Mouse (Mus musculus) ovary, postnatal 10 days (tissue): ENCODE measurements around the gene Kazn.

Source experiments
- DNase-seq: peaks from one replicate; pipeline ENCODE4 v3.0.0; 2022; ENCODE audit warnings: low spot score

Gene Kazn

DNA sequence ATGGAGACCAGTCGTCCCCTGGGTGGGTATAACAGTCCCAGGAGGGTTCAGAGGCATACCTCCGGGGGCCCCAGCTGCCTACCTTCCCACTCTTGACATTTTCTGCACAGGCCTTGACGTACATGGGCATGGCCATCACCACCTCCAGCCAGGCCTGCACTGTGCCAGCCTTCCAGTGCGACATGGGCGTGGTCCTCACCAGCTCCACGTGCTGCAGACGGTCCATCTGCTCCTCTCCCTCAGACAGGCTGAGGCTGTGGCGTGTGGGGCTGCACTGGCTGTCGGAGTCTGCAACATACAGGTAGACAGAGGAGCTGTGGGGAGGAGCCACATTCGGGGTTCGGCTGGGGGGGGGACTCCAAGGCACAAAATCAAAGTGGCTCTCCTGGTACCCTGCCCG is 121.2 kb downstream of the Kazn start:
- no peak for DNase-seq

DNA sequence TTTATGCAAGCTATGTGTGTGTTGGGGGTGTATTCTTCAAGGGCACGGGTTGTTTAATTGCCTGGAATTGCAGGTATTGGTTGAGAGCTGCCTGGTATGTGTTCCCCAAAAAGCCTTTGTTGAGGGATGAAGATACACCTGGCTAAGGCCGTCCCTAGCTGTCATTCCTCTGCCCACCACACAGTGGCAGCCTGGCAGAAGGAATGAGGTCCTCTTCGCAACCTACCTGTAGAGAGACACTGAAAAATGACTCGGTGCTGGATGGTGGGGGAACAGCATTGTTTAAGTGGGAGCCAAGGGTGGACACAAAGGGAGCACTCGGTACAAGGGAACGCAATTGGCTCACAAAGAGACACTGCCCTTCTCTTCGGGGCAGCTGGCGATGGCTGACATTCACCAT is 125.9 kb downstream of the Kazn start:
- no peak for DNase-seq

- no peak for DNase-seq
Measured at GRCm38 (mm10) chr4:142103081-142103671, 136.0 kb downstream of the Kazn start.

GRCm38 (mm10) chr4:142098303-142098702 is 140.9 kb downstream of the Kazn start:
- DNase-seq, result peak; percentile 52

DNA sequence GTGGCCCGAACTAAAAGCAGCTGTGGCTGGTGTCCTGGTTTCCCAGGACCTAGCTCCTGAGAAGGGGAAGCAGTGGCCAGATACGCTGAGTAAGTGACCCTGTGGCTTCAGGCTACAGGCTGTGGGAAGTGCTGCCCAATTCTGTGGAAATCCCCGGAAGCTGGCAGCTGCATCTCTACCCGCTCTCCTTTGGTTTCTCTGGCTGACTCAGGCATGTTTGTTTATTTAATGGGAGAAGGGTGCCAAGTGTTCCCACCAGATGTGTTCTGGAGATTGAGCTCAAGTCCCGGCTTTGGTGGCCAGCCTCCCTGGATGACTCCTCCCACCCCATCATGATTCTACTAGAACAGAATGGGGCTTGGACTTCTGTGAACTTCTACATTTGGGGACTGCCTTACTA is 141.3 kb downstream of the Kazn start:
- no peak for DNase-seq

DNA sequence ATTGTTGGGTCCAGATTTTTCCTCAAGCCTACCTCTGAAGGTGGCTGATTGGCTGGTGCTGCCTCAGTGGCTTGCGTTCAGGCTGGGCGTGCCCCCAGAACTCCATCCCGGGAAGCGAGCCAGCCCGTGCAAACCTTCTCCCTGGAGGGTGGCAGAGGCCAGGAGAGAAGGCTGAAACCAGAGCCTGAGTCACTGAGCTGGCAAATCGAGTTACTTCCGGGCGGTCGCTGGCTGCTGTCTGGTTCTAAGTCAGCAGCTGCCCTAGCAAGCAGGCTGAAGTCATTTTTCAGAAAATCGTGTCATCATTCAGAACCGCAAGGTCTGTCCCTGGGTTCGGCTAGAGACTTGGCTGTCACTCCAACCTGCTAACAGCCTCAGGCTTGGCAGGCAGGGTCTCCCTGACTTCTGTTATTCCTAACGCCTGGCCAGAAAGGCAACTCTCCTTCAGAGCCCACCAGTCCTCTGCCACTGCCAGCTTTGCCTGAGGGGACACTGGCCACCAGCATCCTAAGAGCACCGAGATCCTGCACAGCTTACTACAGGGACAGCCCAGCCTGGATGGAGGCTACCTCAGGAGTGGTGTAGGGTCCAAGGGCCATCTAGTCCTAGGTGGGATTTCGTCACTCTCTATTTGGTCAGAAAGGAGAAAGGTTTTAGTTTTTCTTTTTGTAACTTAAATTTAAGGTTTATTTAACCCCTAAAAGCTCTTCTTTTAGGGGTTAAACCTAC is 143.5 kb downstream of the Kazn start:
- no peak for DNase-seq

DNA sequence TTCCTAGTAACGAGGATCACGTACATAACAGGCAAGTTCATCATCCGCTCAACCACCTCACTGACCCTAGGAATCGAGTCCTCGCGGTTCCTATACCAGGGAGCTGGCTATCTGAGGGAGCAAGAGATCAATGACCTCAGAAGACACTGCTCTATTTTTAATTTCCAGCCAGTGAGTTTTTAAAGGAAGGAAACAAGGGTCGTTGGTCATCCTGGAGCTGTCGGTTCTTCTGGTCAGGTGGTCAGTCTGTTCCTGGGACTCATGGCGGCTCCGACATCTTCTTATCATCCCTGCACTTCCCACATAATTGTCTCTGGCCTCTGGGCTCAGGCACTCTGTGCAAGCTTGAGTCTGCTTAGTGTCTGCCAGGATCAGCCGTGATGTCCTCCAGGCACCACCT is 144.8 kb downstream of the Kazn start:
- DNase-seq, result no peak

DNA sequence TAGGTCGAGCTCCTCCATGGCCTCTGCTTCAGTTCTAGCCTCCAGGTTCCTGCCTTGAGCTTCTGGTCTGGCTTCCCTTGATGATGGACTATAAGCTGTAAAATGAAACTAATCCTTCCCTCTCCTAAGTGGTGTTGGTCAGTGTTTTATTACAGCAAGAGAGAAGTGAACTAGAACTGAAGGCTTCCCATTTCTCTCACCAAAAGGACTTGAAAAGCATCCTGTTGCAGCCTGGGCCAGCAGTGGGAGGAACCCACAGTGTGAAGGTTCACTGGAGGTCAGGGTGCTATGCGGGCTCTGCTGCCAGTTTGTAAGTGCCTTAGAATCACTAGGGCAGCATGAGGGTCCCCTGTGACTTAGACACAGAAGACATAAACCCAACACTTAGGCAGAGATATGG is 148.1 kb downstream of the Kazn start:
- DNase-seq, result no peak

GRCm38 (mm10) chr4:142089966-142090365 is 149.2 kb downstream of the Kazn start:
- DNase-seq, result no peak

DNA sequence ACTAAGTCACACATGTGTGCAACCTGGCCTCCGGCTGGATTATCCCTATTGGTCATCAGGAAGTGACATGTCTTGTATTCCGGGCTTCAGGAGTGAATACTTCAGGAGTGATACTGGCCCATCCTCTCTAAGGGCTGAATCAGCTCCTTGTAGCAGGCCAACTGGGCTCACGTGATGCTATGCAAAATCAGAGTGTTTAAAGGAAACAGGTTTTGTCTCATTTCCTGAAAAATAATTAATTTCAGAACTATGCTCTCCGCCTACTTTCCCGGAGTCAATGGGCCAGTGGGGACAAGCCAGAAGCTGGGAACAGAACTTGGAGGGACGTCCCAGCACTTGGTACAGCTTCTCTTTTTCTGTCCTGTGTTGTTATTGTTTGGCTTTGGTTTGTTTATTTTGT is 150.4 kb downstream of the Kazn start:
- no peak for DNase-seq

- DNase-seq, result no peak
Measured at GRCm38 (mm10) chr4:142088409-142088808, 150.8 kb downstream of the Kazn start.

DNA sequence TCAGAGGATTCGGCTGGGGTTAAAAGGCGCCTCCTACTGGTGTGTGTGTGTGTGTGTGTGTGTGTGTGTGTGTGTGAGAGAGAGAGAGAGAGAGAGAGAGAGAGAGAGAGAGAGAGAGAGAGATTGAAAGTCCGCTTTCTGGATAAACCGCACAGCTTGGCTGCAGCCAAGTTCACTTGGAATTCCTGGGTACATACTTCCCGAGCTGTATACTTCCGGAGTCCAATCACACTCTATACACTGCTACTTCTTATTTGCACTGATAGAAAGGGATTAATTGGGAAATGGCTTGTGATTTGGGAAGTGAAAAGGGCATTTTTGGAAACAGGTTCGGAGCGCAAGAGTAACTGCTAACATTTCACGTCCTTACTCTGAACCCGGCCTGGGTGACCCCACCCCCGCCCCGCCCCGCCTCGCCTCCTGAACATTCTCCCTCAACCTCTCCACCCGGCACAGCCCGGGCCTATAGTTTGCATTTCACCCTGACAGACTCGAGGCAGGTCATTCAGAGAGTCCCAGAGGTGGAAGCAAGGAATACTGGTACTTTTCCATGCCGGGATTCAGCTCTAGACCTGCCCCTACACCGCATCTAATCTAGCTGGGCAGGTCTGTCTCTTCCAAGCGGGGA is 154.2 kb downstream of the Kazn start:
- no peak for DNase-seq

DNA sequence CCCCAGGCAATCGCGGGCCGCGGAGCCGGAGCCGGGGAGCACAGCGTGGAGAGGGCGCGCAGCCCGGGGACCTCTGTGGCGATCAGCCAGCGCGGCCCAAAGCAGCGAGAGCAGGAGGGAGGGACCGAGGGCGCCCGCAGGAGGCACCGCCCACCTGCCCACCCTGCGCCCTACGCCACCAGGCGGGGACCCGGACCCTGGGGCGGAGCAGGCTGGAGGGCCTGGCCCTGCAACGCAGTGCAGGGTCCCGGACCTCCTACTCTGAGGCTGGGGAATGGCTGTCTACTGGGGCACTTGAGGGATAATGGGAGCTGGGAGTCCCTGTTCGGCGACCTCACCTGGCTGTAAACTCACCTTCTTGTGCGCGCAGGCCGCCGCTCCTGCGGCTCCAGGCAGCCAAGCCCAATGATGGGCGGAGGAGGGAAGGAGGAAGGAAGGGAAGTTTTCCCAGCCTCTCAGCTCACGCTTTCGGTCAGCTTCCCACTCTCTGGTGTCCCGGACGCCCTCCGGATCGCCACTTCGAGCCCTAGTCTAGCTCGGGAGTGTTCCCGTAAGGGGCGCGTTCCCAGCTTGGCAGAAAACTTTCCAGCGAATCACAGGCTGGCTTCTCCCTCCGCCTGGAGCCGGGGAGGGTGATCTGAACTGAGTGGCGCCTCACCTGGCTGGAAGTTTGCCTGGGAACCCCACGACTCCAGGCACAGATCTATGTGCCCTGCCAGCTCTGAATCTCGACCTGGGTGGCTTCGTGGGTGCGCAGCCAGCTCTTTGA is 154.9 kb downstream of the Kazn start, which contains the start of gene Tmem51:
TSS of gene Tmem51 (minus strand) at position 174 of the 769 bp plus-strand sequence.
- peak; percentile 30 for DNase-seq

DNA sequence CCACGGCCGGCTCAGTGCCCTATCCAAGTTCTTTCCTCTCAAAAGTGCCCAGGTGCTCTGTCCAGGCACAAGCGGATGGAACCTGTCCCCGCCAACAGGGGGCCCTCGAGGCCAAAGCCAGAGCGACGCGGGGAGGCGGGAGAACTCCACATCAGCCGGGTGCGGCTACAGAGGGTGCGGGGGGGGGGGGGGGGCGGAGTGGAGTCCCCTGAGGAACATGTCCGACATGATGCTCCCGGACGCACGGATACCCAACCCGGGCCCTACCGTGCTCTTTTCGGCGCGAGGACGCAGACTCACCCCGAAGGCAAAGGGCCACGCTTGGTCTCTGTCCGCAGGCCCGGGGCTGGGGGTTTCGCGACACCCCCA is 155.5 kb downstream of the Kazn start:
- no peak for DNase-seq

DNA sequence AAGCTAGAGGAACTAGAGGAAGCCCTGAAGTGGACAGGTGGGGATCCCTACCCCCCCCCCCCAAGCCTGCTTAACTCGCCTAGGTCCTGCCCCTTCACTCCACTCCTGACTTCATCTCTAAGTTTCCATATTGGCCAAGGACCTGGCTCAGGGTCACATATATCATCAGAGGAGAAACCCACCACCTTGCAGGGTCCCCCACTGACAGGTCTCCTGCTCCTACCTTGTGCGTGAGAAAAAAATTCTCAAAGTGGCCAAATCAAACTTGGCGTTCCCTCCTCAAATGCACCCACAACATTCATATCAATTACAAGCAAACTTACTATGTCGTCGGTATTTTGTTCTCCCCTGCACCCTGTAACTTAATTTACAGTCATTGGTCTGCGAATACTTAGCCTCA is 156.0 kb downstream of the Kazn start:
- DNase-seq, result no peak

GRCm38 (mm10) chr4:142082703-142083102 is 156.5 kb downstream of the Kazn start:
- DNase-seq, result no peak

DNA sequence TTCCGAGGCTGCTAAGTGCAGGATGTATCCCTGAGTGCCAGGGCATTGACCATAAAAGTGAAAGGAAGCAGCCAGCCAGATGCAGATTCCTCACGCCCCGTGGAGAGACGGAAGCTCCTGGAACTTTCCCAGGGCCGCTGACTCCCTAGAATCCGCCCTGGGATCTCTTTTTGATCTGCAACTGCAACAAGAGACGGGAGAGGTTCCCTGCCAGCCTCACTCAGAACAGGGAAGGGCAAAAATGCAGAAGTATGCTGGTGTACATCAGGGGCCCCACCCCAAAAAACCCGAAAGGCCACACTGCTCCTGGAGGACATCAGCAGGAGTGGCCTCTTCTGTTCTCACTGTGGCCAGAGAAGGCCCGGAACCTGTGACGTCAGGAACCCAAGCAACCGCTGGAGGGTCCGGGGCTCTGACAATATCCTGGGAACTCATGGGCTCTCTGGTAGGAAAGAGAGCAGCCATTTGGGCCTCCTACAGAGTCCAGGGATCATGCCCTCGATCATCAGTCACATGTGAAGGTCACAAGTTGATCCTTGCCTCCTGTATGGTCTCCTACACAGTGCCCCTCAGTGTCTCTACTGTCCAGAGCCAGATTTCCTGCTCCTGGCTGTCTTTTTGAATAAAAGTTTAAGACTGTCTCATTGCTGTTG is 157.4 kb downstream of the Kazn start:
- DNase-seq, result no peak

GRCm38 (mm10) chr4:142080901-142081630 is 158.1 kb downstream of the Kazn start:
- no peak for DNase-seq

- no peak for DNase-seq
Measured at GRCm38 (mm10) chr4:142080487-142080767, 158.8 kb downstream of the Kazn start.

- DNase-seq, result no peak
Measured at GRCm38 (mm10) chr4:142079629-142080486, 159.3 kb downstream of the Kazn start.
